Mouse (Mus musculus) CD4-positive naive resting alpha-beta T cell, adult 57 days (primary cell): ENCODE results near the gene C1rl. TPM values are rescaled to one million over a fixed set of nuclear protein-coding genes. Genes with fewer than 3 reads are reported as not detected.

Source experiments
- total RNA-seq: library from RNA; stranded (reverse); gene quantifications from one replicate; pipeline ENCODE4 v1.2.4, GENCODE M21; 2023

Gene C1rl
- total RNA-seq: 0.24 TPM

DNA sequence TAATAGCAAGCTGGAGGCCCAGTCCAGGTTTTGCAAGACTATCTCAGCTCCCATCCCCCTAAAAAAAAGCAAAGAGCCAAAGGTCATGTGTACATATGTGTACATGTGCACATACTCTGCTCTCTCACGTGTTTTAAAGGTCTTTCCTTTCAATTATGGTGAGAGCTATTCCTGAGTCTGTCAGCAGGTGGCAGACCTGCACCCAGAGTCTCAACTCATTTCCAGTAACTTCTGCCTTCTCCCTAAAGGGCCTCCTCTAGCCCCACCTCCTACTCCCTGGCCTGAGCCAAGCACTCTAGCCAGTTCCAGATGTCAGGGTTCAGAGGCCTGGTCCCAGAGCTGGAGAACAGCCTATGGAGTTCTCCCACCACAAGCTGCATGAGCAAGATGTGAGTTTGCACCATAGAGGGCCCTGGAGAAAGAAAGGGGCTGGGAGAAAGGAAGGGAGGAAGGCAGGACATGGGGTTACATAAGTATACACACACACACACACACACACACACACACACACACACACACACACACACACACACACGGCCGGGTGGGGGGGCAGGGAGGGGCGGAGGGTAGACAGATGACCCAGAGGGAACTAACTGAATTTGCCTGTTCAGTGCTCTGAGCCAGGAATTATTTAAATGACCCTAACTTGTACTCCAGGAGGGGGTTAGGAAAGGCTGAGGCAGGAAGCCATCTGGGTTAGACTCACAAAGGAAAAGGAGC, at the start of gene C1rl:
TSS of gene C1rl (plus strand) at position 272 of the 720 bp plus-strand sequence.

GRCm38 (mm10) chr6:124464305-124465271, 28.3 kb upstream of the C1rl start, which contains the start of gene Clstn3:
Gene Clstn3 (minus strand): TSS chr6:124464794.

GRCm38 (mm10) chr6:124512355-124512836, 19.5 kb downstream of the C1rl start, which contains the start of gene C1ra:
Gene C1ra (plus strand): TSS chr6:124512405.

GRCm38 (mm10) chr6:124542284-124542683, 49.4 kb downstream of the C1rl start, which contains the start of gene C1s1:
Gene C1s1 (minus strand): TSS chr6:124542359.

Other genes with a start within 250 kb of the C1rl start
- 11.4 TPM for gene Cd163, start 188.5 kb upstream of the C1rl start, total RNA-seq
- 83.9 TPM for gene Pex5, start 78.0 kb upstream of the C1rl start, total RNA-seq
- 121 TPM for gene Clstn3, start 28.3 kb upstream of the C1rl start, total RNA-seq
- 2.0 TPM for gene C1ra, start 19.3 kb downstream of the C1rl start, total RNA-seq
- gene C1s1, start 49.2 kb downstream of the C1rl start, total RNA-seq: 2.8 TPM
- gene C1rb, start 77.2 kb downstream of the C1rl start, total RNA-seq: not detected
- gene C1s2, start 143.0 kb downstream of the C1rl start, total RNA-seq: 0.21 TPM
- 82.6 TPM for gene Lpcat3, start 169.9 kb downstream of the C1rl start, total RNA-seq
- 168 TPM for gene Emg1, start 219.1 kb downstream of the C1rl start, total RNA-seq
- gene Phb2, start 219.2 kb downstream of the C1rl start, total RNA-seq: 186 TPM
- 178 TPM for gene Ptpn6, start 245.6 kb downstream of the C1rl start, total RNA-seq
- gene Grcc10, start 248.3 kb downstream of the C1rl start, total RNA-seq: 265 TPM